Mouse (Mus musculus) adrenal gland, adult (tissue): ENCODE data around the gene Acad9.

ENCODE experiments used
- DNase-seq, 2 experiments: peaks; one replicate each; pipeline ENCODE4 v3.0.0; 2022 to 2023; ENCODE audit warnings: low spot score in 1 of 2; ENCODE audit not compliant: inconsistent age in 2 of 2

The Acad9 gene

GRCm38 (mm10) chr3:36065843-36066651 is at the start of gene Acad9:
Gene Acad9 (plus strand): TSS chr3:36065979.
- peak; percentile 94 to 98 for DNase-seq

DNA sequence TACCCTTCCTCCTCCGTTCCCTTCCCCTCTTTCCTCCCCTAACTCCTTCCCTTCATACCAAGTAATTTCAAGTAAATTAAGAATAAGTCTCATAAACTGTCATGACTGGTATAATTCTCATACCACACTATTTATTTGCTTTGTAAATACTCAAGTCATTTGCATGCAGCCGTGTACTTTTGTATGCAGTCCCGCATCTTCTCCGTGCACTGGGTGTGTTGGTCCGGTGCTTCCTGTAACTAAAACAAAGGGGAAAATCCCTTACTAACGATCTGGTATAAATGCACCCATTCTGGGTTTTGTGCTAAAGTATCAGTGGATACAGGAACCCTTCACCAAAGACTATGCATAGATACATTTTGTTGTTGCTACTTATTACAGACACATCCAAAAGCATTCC is 40.0 kb upstream of the Acad9 start:
- no peak for DNase-seq

DNA sequence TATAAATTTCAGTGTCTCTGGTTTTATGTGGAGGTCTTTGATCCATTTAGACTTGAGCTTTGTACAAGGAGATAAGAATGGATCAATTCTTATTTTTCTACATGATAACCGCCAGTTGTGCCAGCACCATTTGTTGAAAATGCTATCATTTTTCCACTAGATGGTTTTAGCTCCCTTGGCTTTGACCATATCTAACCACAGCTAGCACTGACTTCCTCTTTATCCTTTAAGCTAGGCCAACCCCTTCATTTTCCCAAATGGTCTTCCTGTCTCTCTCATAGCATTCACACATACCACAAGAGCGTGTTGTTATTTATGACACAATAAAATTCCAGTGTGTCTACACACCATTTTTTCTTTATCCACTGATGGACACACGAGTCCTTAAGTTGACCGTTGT is 35.8 kb upstream of the Acad9 start:
- no peak for DNase-seq

GRCm38 (mm10) chr3:36031740-36032510 is 33.9 kb upstream of the Acad9 start:
- DNase-seq, result peak in 1 of 2 experiments; percentile 23

DNA sequence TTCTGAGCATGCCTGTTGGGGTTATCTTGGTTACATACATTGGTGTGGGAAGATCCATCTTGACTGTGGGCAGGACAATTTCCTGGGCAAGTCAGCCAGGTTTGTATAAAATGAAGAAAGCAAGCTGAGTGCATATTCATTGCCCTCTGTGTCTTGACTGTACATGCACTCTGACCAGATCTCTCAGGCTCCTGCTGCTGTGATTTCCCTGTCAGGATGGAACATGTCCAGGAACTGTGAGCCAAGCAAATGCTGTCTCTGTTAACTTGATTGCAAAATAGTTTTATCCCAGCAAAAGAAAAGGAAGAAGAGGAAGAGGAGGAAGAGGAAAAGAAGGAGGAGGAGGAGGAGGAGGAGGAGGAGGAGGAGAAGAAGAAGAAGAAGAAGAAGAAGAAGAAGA is 21.3 kb upstream of the Acad9 start:
- DNase-seq, result no peak

- no peak for DNase-seq
Observed at GRCm38 (mm10) chr3:36045086-36045485, 20.7 kb upstream of the Acad9 start.

DNA sequence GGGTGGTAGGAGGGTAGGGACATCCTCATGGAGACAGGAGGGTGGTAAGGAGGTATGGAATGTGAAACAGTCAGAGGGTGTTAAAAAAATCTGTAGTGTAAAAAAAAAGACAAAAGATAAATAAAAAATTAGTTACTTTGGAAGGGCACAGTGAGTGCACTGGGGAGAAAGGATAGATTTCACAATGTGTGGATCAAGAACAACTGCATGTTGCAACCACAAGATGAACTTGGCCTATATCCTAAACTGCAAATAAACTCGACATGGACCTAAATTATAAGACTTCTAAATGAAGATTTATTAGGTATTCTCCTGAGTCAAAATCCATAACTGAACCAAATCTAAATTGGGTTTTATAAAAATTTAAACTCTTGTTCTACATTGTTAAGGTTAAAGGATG is 16.7 kb upstream of the Acad9 start:
- DNase-seq, result peak in 1 of 2 experiments; percentile 52

GRCm38 (mm10) chr3:36053447-36053846 is 12.3 kb upstream of the Acad9 start, which contains the start of gene Ccdc144b:
Gene Ccdc144b (minus strand): TSS chr3:36053547.
- DNase-seq, result no peak

GRCm38 (mm10) chr3:36060096-36060850 is 5.5 kb upstream of the Acad9 start:
- DNase-seq, result peak; percentile 50 to 87

DNA sequence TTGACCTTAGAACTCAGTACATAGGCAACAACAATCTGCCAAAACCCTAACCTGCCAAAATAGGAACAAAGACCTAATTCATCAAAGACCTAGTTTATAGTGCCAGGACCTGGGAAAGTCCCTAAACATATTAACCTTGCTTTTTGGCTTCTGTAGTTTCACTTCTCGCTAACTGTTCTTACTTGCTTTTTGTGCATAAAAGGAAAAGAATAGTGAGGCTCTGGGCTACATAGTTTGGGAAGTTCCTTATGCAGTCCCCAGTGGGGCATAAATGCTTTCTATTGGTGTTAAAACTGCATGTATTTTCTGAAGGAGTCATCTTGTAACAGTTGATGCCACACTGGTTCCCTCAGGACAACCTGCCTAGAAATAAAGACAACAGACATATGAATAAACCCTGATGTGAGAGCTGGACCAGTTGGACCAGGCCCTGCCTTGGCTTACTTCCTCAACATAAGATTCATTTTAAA is 1.2 kb upstream of the Acad9 start:
- no peak for DNase-seq

DNA sequence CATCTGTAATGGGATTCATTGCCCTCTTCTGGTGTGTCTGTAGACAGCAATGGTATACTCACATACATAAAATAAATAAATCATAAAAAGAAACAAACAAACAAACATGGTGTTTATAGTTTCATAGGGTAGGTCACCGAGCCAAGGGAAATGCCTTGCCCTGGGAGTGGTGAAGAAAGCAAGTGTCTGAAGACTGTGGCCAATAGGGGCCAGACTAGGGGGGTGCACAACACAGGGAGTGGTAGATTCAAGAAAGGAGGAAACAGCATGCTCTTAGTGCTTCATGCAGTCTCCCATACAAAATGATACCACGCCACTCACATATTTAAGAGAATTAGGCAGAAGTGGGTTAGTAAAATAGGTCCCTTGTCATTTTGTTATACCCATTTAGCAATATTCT is 613 bp upstream of the Acad9 start:
- DNase-seq, result peak in 1 of 2 experiments; percentile 29

DNA sequence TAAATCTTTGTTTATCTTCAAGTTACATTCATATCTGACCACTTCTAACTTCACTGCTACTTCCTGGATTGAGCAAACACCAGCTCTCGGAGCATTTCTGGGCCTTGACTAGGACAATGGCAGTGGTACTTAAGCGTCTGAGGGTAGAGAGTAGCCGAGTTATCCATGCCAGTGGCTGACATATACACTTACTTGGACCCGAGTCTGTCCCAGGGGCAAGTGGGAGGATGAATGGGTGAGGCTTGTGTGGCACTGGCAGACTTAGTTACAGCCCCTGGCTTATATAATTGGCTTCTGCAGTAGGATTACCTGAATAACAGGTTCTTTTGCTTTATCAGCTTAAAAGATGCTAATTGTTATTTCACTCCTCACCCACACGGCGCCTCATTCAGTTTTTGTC is 2.0 kb downstream of the Acad9 start:
- no peak for DNase-seq

DNA sequence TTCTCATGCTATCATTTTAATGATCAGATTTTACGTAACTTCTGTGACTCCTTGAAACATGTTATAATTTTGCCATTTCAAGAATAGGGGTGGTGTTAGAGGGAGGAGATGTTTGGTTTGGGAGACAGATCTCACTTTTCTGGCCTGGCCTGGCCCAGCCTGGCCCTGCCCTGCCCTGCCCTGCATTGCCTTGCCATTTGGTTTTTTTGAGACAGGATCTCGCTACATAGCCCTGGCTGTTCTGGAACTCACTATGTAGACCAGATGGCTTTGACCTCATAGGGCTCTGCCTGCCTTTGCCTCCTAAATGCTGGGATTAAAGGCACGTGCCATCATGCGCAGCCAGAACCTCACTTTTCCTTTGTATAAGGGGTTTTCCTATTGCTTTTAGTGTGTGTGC is 4.7 kb downstream of the Acad9 start:
- DNase-seq, result no peak

GRCm38 (mm10) chr3:36071047-36071446 is 5.3 kb downstream of the Acad9 start:
- no peak for DNase-seq

DNA sequence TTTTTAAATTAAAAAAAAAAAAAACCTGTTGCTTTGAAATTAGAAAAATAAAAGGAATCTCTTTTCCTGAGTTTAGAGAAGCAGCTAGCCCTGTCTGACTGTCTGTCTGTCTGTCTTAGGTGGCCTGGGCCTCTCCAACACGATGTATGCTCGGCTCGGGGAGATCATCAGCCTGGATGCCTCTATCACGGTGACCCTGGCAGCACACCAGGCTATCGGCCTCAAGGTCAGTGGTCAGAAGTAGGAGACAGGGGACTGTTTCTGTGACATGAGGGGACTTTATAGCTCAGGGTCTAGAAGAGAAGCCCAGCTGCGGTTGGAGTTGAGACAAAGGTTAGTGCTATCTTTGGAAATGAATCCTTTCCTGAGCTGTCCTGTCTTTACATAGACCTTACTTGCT is 8.5 kb downstream of the Acad9 start:
- DNase-seq, result no peak

DNA sequence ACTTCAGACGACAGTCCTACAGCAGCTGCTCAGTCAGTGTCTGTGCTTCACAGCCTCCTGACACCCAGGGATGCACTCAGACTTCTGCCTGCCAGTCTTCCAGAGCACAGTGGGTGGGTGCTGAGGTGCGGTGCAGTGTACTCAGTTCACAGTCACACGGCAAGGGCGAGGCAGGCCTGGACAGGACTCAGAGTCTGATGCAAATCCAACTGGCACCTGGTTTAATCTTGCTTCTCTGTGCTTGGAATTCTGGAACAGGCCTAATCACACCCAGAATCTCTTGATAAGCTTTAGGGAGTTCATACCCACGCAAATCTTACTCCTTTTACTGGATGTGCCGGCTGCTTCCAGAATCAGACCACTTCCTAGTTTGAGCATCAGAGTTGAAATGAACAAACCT is 9.7 kb downstream of the Acad9 start:
- DNase-seq, result no peak

DNA sequence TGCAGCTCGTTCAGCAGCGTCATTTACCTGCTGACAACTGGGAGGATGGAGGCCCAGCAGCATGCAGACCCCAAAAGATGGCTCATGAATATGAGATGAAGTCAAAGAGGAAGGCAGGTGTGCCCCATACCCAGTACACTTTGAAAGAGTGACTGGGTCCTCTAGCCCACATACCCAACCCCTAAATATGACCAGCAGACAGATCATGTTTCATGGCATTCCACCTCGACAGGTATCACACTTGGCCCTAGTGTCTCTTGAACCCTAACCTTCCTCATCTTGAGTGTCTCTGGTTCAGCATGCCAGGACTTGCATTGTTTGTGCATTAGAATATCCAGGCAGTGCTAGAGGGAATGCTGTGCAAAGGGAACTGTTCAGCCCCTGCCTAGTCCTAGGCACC is 11.6 kb downstream of the Acad9 start:
- no peak for DNase-seq

- no peak for DNase-seq
Observed at GRCm38 (mm10) chr3:36079886-36080285, 14.1 kb downstream of the Acad9 start.

GRCm38 (mm10) chr3:36080741-36081140 is 15.0 kb downstream of the Acad9 start:
- DNase-seq, result no peak

DNA sequence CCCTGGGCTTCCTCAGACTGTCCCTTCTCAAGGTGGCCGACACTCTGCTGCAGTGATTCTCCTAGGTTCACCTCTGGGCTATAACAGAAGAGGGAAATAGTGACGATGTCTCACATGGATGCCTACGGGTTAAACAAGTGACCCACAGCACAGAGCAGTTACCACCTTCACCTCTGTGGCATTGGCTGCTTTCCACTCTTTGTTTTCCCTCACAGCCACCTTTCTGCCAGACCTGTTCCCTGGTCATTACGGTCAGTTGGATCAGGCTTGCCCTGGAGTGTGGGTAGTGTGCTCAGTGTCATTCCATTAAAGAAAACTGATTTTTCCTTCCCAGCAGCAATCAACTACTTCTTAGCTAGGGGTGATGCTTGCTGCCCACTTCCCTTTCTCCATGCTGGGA is 17.1 kb downstream of the Acad9 start:
- no peak for DNase-seq

DNA sequence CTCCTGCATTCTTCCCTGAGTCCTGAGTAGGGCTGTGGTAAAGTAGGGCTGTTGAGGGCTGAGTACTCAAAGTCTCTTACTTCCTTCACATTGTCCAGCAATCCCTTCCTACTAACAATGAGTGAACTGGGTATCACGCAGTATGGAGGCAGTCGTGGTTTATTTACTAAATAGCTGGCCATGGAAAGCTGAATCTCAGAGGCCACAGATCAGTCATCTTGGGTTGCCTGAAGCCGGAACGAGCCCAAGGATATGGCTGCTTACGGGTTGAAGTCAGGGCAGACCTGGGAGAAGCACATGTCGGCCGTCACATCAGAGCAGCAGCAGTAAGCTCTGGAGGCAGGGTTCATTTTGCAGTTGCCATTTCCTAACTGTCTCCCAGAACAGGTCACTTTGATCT is 17.6 kb downstream of the Acad9 start:
- no peak for DNase-seq
